Mouse (Mus musculus): ENCODE measurements around the gene Sgpl1. TPM values are rescaled to one million over a fixed set of nuclear protein-coding genes. Genes with fewer than 3 reads are reported as not detected.

Gene Sgpl1
- polyA plus RNA-seq, 1 experiment = not detected

DNA sequence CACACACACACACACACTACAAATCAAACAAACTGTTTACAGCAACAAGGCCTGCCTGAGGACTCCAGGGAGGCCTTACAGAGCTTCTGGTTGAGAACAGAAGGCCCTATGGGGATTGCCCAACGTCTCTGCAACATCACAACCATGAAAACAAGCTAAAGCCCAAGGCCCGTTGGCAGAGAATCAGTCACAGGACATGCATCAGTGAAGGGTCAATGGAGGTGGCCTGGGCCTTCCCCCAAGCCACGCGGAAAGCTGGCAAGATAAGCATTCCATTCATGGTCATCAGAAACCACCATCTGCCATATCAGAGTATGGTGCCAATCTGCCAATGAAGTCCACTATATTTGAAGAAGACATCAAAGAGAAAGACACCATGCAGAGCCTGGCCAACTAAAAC is 13.2 kb upstream of the Sgpl1 start:
- H3K27ac ChIP-seq (ENCODE audit: insufficient read depth, low read depth, low read length) = no peak overlapping the region
- TF ChIP-seq POLR2A (IDR thresholded peaks at IDR 0.05; ENCODE audit: insufficient read depth, low read depth, low read length) (no peak), CTCF (IDR thresholded peaks at IDR 0.05; ENCODE audit: insufficient read depth, low read depth, low read length) (no peak)
- H3K4me1 ChIP-seq (ENCODE audit: control insufficient read depth, insufficient read depth, low read length) = peaks cover 3% of the 10 kb centered on the region; the same call in 1 of the 2 replicates
- 86% methylated on average over 4 of the region's 4 CpGs for WGBS
- no peak overlapping the region for H3K4me3 ChIP-seq (ENCODE audit: insufficient read depth, low read depth, low read length)

DNA sequence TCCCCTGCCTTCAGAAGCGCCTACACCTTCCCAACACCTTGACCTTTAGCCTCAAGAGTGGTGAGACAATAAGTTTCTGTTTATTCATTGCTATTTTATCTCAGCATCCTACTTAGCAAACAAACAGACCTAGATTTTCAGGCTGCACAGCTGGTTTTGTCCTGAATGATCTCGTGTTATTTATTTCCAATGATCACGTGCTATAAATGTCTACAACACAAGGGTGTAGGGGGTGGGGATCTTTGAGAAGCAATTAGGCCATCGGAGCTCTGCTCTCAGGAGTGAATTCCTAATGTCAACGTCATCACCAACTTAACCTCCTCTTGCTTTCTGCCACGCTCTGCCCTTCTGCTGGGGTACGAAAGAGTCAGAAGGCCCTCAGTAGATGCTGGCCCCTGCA is 12.6 kb upstream of the Sgpl1 start:
- TF ChIP-seq POLR2A (IDR thresholded peaks at IDR 0.05; ENCODE audit: insufficient read depth, low read depth, low read length) (no peak), CTCF (IDR thresholded peaks at IDR 0.05; ENCODE audit: insufficient read depth, low read depth, low read length) (no peak)
- 66% methylated on average over 7 of the region's 7 CpGs for WGBS
- Histone ChIP-seq H3K27ac (ENCODE audit: insufficient read depth, low read depth, low read length) (no peak overlapping the region), H3K4me1 (ENCODE audit: control insufficient read depth, insufficient read depth, low read length) (peaks cover 3% of the 10 kb centered on the region; the same call in 1 of the 2 replicates), H3K4me3 (ENCODE audit: insufficient read depth, low read depth, low read length) (no peak overlapping the region)

DNA sequence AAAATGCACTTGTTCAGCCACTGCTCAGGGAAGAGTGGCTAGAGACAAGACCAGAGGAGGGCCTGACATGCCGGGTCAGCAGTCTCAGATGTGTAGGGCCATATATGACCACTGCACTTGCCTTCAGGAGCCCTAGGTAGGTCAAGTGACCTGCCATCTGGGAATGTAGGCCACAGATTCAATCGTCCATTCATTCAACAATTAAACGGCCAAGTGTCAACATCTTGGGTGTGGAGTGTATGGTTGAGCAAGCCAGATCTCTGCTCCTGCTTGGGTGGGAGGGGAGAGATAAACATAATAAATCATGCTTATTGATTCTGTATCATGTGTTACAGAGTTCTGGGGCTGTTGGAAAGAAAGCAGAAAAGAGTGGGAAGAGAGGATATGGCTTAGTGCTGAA is 11.1 kb upstream of the Sgpl1 start:
- WGBS = 88% methylated on average over 3 of the region's 3 CpGs
- TF ChIP-seq POLR2A (IDR thresholded peaks at IDR 0.05; ENCODE audit: insufficient read depth, low read depth, low read length) (no peak), CTCF (IDR thresholded peaks at IDR 0.05; ENCODE audit: insufficient read depth, low read depth, low read length) (no peak)
- Histone ChIP-seq H3K4me3 (ENCODE audit: insufficient read depth, low read depth, low read length) (no peak overlapping the region), H3K27ac (ENCODE audit: insufficient read depth, low read depth, low read length) (no peak overlapping the region), H3K4me1 (ENCODE audit: control insufficient read depth, insufficient read depth, low read length) (peaks cover 3% of the 10 kb centered on the region; the same call in 1 of the 2 replicates)

DNA sequence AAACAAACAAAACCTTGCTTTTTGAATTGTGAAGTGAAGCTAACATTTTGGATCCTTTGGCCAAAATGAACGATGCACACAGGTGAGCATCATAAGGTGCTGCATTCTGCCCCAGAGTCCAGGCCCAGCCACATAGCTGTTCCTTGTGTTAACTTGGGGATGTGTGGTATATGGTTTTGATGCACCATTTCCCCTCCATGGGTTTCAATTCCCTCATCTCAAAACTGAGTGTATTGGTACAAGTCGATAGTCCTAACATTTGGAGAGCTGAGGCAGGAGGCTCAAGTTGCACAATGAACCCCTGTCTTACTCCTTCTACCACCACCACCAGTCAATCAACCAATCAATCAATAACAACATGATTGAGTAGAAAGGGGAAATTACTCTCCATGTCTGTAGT is 8.9 kb upstream of the Sgpl1 start:
- H3K27ac ChIP-seq (ENCODE audit: insufficient read depth, low read depth, low read length) = no peak overlapping the region
- peaks cover 3% of the 10 kb centered on the region; the same call in 1 of the 2 replicates for H3K4me1 ChIP-seq (ENCODE audit: control insufficient read depth, insufficient read depth, low read length)
- no peak overlapping the region for H3K4me3 ChIP-seq (ENCODE audit: insufficient read depth, low read depth, low read length)
- TF ChIP-seq POLR2A (IDR thresholded peaks at IDR 0.05; ENCODE audit: insufficient read depth, low read depth, low read length) (no peak), CTCF (IDR thresholded peaks at IDR 0.05; ENCODE audit: insufficient read depth, low read depth, low read length) (no peak)
- 84% methylated on average over 2 of the region's 2 CpGs for WGBS

DNA sequence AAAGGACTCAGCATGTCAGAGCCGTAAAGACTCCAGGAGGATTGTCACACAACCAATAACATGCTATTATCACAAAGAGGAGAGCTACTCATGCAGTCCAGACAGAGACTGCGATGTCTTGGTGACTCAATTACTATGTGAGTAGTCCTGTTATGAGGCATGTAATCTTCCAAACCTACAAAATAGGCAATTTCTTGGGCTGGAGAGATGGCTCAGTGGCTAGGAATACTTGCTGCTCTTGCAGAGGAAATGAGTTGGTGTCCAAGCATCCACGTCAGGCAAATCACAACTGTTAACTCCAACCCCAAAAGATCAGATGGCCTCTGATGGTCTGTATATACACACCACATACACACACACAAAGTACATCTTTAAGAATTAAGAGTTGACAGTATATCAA is 8.1 kb upstream of the Sgpl1 start:
- WGBS = 53% methylated on average over 3 of the region's 3 CpGs
- no peak for TF ChIP-seq CTCF (IDR thresholded peaks at IDR 0.05; ENCODE audit: insufficient read depth, low read depth, low read length)
- TF ChIP-seq POLR2A (IDR thresholded peaks at IDR 0.05; ENCODE audit: insufficient read depth, low read depth, low read length) = no peak
- no peak overlapping the region for H3K27ac ChIP-seq (ENCODE audit: insufficient read depth, low read depth, low read length)
- peaks cover 3% of the 10 kb centered on the region; the same call in 1 of the 2 replicates for H3K4me1 ChIP-seq (ENCODE audit: control insufficient read depth, insufficient read depth, low read length)
- no peak overlapping the region for H3K4me3 ChIP-seq (ENCODE audit: insufficient read depth, low read depth, low read length)

DNA sequence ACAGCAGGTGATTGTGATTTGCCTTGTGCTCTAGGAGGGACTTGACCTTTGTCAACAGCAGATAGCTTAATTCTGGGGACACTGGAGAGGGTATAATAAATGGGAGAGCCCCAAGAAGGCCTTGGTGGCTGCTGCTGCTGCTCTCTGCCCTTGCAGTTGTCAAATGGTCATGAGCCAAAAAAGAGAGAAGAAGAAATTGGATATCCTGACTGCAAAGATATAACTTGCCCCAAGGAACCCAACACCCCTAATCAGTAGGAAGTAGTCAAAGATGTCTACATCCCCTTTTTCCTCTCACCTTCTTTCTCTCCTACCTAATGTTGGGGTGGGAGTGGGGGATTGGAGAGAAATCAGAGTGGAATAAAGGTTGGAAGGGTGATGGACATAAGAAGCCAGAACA is 4.6 kb upstream of the Sgpl1 start:
- TF ChIP-seq POLR2A (IDR thresholded peaks at IDR 0.05; ENCODE audit: insufficient read depth, low read depth, low read length) (no peak), CTCF (IDR thresholded peaks at IDR 0.05; ENCODE audit: insufficient read depth, low read depth, low read length) (no peak)
- H3K27ac ChIP-seq (ENCODE audit: insufficient read depth, low read depth, low read length) = no peak overlapping the region
- H3K4me1 ChIP-seq (ENCODE audit: control insufficient read depth, insufficient read depth, low read length) = no peaks in the 10 kb centered on the region
- H3K4me3 ChIP-seq (ENCODE audit: insufficient read depth, low read depth, low read length) = no peak overlapping the region

DNA sequence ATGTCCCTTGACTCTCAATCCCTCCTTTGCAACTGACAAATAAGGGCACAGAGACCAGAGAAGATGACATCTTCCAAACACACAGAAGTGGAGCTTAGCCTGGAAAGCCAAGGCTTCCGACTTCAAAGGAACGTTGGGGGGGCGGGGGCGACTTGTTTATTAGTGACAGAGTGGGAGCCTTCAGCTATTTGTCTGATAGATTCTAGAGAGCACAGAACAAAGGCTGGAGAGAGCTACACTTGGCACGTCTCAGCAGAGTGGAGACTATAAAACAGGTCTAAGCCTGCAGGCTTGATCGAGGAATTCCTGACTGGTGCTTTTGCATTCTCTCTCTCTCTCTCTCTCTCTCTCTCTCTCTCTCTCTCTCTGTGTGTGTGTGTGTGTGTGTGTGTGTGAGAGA is 3.1 kb upstream of the Sgpl1 start:
- H3K27ac ChIP-seq (ENCODE audit: insufficient read depth, low read depth, low read length) = no peak overlapping the region
- TF ChIP-seq POLR2A (IDR thresholded peaks at IDR 0.05; ENCODE audit: insufficient read depth, low read depth, low read length) (no peak), CTCF (IDR thresholded peaks at IDR 0.05; ENCODE audit: insufficient read depth, low read depth, low read length) (no peak)
- 58% methylated on average over 6 of the region's 6 CpGs for WGBS

DNA sequence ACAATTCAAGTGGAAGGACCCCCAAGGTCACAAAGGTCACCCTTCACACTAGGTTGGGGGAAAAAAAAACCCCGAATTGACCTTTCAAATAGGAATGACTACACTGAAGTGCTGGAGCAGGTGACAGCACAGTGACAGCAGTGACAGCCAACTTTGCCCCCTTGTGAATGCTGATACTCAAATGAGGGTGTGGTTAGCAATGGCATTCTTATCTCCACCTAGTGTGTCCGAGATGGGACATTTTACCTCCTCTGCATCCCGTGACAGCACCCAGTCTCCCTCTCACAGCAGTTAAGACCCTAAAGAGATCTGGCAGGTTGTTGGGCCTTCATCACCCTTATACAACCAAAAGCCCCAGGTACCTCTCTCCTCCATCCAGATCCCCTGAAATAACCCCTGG is 2.0 kb upstream of the Sgpl1 start:
- WGBS = 95% methylated on average over 3 of the region's 3 CpGs
- Histone ChIP-seq H3K27ac (ENCODE audit: insufficient read depth, low read depth, low read length) (no peak overlapping the region), H3K4me1 (ENCODE audit: control insufficient read depth, insufficient read depth, low read length) (no peaks in the 10 kb centered on the region), H3K4me3 (ENCODE audit: insufficient read depth, low read depth, low read length) (no peak overlapping the region)
- TF ChIP-seq POLR2A (IDR thresholded peaks at IDR 0.05; ENCODE audit: insufficient read depth, low read depth, low read length) (no peak), CTCF (IDR thresholded peaks at IDR 0.05; ENCODE audit: insufficient read depth, low read depth, low read length) (no peak)

More for the DNA sequence above, 3.1 kb upstream of the Sgpl1 start:
- Histone ChIP-seq H3K4me3 (ENCODE audit: insufficient read depth, low read depth, low read length) (no peak overlapping the region), H3K4me1 (ENCODE audit: control insufficient read depth, insufficient read depth, low read length) (no peaks in the 10 kb centered on the region)

DNA sequence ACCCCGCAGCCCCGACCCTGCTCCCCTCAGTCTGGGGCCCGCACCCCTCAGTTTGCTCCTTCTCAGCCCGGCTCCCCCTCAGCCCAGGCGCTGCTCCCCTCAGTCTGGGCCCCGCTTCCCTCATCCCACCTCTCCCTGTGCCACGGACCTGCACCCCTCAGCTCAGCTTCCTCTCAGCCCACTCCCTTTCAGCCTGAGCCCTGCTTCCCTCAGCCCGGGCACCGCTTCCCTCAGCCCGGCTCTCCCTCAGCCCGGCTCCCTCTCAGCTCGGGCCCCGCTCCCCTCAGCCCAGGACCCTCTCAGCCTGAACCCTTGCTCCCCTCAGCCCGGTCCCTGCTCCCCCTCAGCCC is 721 bp downstream of the Sgpl1 start:
- Histone ChIP-seq H3K4me3 (ENCODE audit: insufficient read depth, low read depth, low read length) (peak overlapping the region; percentile 77), H3K27ac (ENCODE audit: insufficient read depth, low read depth, low read length) (peak overlapping the region; percentile 74), H3K4me1 (ENCODE audit: control insufficient read depth, insufficient read depth, low read length) (no peaks in the 10 kb centered on the region)
- TF ChIP-seq CTCF (IDR thresholded peaks at IDR 0.05; ENCODE audit: insufficient read depth, low read depth, low read length) = no peak
- no peak for TF ChIP-seq POLR2A (IDR thresholded peaks at IDR 0.05; ENCODE audit: insufficient read depth, low read depth, low read length)
- WGBS = 1% methylated on average over 14 of the region's 14 CpGs
